Comparison of ENCODE assay signal across 9 mouse cellular contexts in genomic region chr19:57039258-57039657, GRCm38 (mm10). TPM values are rescaled to one million over a fixed set of nuclear protein-coding genes. Genes with fewer than 3 reads are reported as not detected.
DNase-seq lines count a peak whose midpoint lies in the region; ATAC-seq and TF ChIP-seq lines count a peak whose summit lies in the region.
"Had no signal": no experiment of that assay in that cellular context is flagged by ENCODE, and none has a peak within 500 bp of the region (broad histone marks: within the 10 kb centered on the region; RNA-seq: fewer than 3 reads in every experiment).

No protein-coding gene starts in this region.

- no peak overlapping the region for H3K9ac ChIP-seq in lung, postnatal 0 days (replicated peaks; ENCODE audit: low read depth)
- H3K9ac ChIP-seq: liver, embryonic 15.5 days had no signal

- TF ChIP-seq CTCF in cerebellum, adult 2 months (IDR thresholded peaks at IDR 0.05; ENCODE audit: borderline replicate concordance, insufficient read depth, low read depth, low read length): peak; percentile 47; the same call in 1 of the 2 replicates
- TF ChIP-seq CTCF in lung, postnatal 0 days (IDR thresholded peaks at IDR 0.05): peak; percentile 77

- H3K4me1 ChIP-seq in cerebellum, adult 2 months (ENCODE audit: control insufficient read depth, insufficient read depth, low read length): peaks cover 8% of the 10 kb centered on the region; the same call in 1 of the 2 replicates
- no peaks in the 10 kb centered on the region for H3K4me1 ChIP-seq in lung, postnatal 0 days (ENCODE audit: insufficient read depth, low read depth, low read length)
- H3K4me1 ChIP-seq: liver, embryonic 15.5 days had no signal

- no peak for TF ChIP-seq POLR2A in cerebellum, adult 2 months (IDR thresholded peaks at IDR 0.05; ENCODE audit: borderline replicate concordance, insufficient read depth, low read length)

- 47% methylated on average over 6 of the region's 6 CpGs for WGBS in cerebellum, adult 2 months
- WGBS in lung, postnatal 0 days: 61% methylated on average over 6 of the region's 6 CpGs

- no peak overlapping the region for H3K4me3 ChIP-seq in cerebellum, adult 2 months (replicated peaks; ENCODE audit: insufficient read depth, low read depth, low read length)
- H3K4me3 ChIP-seq in lung, postnatal 0 days (ENCODE audit: low read depth, low read length): no peak overlapping the region
- H3K4me3 ChIP-seq: liver, embryonic 15.5 days had no signal

- no peaks in the 10 kb centered on the region for H3K9me3 ChIP-seq in lung, postnatal 0 days (ENCODE audit: low read length)
- H3K9me3 ChIP-seq: liver, embryonic 15.5 days had no signal

- H3K4me2 ChIP-seq in lung, postnatal 0 days (replicated peaks; ENCODE audit: low read depth, low read length): no peak overlapping the region
- H3K4me2 ChIP-seq: liver, embryonic 15.5 days had no signal

- intact Hi-C loops in left cerebral cortex, postnatal 14 days (cut with DNase I): no loop called here
- intact Hi-C loops in left cerebral cortex, postnatal 36 days (cut with DNase I): no loop called here

- no peak; the same call in 1 of the 2 replicates for ATAC-seq in lung, postnatal 0 days
- ATAC-seq in monocyte, adult 5-6 weeks (replicated peaks; ENCODE audit: insufficient number of reproducible peaks, low FRiP score, low TSS enrichment, poor library complexity, severe bottlenecking): no peak
- ATAC-seq in inflammation-experienced regulatory T-cells, adult 6 months: no peak

- H3K27me3 ChIP-seq in cerebellum, adult 2 months (ENCODE audit: control insufficient read depth, insufficient read depth, low read length): no peaks in the 10 kb centered on the region
- H3K27me3 ChIP-seq in lung, postnatal 0 days (replicated peaks; ENCODE audit: insufficient read depth, low read length): no peaks in the 10 kb centered on the region
- H3K27me3 ChIP-seq: liver, embryonic 15.5 days had no signal

- peaks cover 68% of the 10 kb centered on the region for H3K36me3 ChIP-seq in lung, postnatal 0 days (ENCODE audit: insufficient read depth, low read length)
- H3K36me3 ChIP-seq: liver, embryonic 15.5 days had no signal

- TF ChIP-seq EP300 in lung, postnatal 0 days (IDR thresholded peaks at IDR 0.05): no peak

- peak in 1 of 2 experiments; percentile 34 for DNase-seq in cerebellum, adult 2 months
- no peak for DNase-seq in cerebellum, adult 11-12 months
- DNase-seq in left cerebral cortex, postnatal 14 days (ENCODE audit: low spot score in 2 of 2): peak; percentile 31 to 35
- no peak for DNase-seq in left cerebral cortex, postnatal 36 days (ENCODE audit: low spot score in 2 of 2)
- DNase-seq in Muller cell, postnatal 12 days (ENCODE audit: inconsistent ontology term): peak; percentile 27
- peak; percentile 58 for DNase-seq in lung, postnatal 0 days (ENCODE audit: low spot score)

- H3K27ac ChIP-seq in cerebellum, adult 2 months (ENCODE audit: insufficient read depth, low read length): no peak overlapping the region
- no peak overlapping the region for H3K27ac ChIP-seq in lung, postnatal 0 days (ENCODE audit: low read length)
- H3K27ac ChIP-seq: liver, embryonic 15.5 days had no signal

RNA-seq across cellular contexts. Expression of gene Afap1l2, which starts 31.2 kb away (rescaled TPM):
- polyA plus RNA-seq in cerebellum, adult 2 months (2012; rRNA removed): 43.3 and 50.1 TPM in 2 replicates
- total RNA-seq in left cerebral cortex, postnatal 14 days (2021): 10 to 100 TPM; 11.9 to 13.4 TPM
- 10 to 100 TPM in 1 of 2 experiments, 1 to 10 TPM in 1; 6.7 to 10.2 TPM for total RNA-seq in left cerebral cortex, postnatal 36 days (2021)
- 15.5 and 18.8 TPM in 2 replicates for polyA plus RNA-seq in lung, postnatal 0 days (2015; fragmentation: Nextera tagmentation; extraction: Ambion mirVana)
- total RNA-seq in monocyte, adult 5-6 weeks (2017): not detected in 3 replicates
- polyA plus RNA-seq in inflammation-experienced regulatory T-cells, adult 6 months (2017; shearing (Covaris generic)): not detected

Comparison
In these comparisons a context has a peak if more than half of its experiments do, and no peak if none do; other contexts are left out.
1. DNase-seq: peak in left cerebral cortex, postnatal 14 days (2 of 2), Muller cell, postnatal 12 days (single experiment) and lung, postnatal 0 days (single experiment); none in cerebellum, adult 11-12 months (single experiment) and left cerebral cortex, postnatal 36 days (0 of 2).